Mouse (Mus musculus) macrophage (primary cell): ENCODE results near the gene Grik4. TPM values are rescaled to one million over a fixed set of nuclear protein-coding genes. Genes with fewer than 3 reads are reported as not detected.
"Not testable (repeated sequence)": the region's sequence is repeated elsewhere in the genome, so short reads cannot be mapped to it uniquely, and the experiment has no call there.

Experiments
- H3K27ac ChIP-seq: fragments of 350-480 bp; formaldehyde crosslinking; 2 replicates; pipeline ENCODE4 v1.9.0; 2021
- H3K36me3 ChIP-seq: fragments of 350-480 bp; formaldehyde crosslinking; 2 replicates; pipeline ENCODE4 v1.9.0; 2021; ENCODE audit errors: inconsistent target
- H3K4me3 ChIP-seq: fragments of 350-480 bp; formaldehyde crosslinking; 2 replicates; pipeline ENCODE4 v1.9.0; 2021; ENCODE audit errors: inconsistent target
- H3K79me2 ChIP-seq: fragments of 350-480 bp; formaldehyde crosslinking; 2 replicates; pipeline ENCODE4 v1.9.0; 2021; ENCODE audit errors: inconsistent target
- WGBS: methylation state at CpG from one replicate; pipeline ENCODE4 v1.1.7; 2026; ENCODE audit warnings: inconsistent platforms; ENCODE audit not compliant: missing documents; 5-methylcytosine and 5-hydroxymethylcytosine counted together
- polyA plus RNA-seq: library from polyadenylated mRNA; stranded (reverse); fragments of 250-400 nt; gene quantifications from 3 replicates; pipeline ENCODE4 v1.2.4, GENCODE M21; 2018; ENCODE audit warnings: inconsistent platforms
- total RNA-seq, 78 experiments: library from RNA; depleted of rRNA; stranded (reverse); fragments of 250-400 nt; gene quantifications; 1 replicate in 9 of 78; 2 replicates in 24 of 78; 3 replicates in 43 of 78; 4 replicates in 2 of 78; pipeline ENCODE4 v1.2.4; 2018; ENCODE audit warnings: inconsistent platforms in 56 of 78

Gene Grik4
- under 1 TPM in 10 of 26 experiments, not detected in 16; 0.12 to 0.61 (median 0.25) TPM for total RNA-seq (2018; cell fraction: chromatin; rRNA removed)
- total RNA-seq (2018; cell fraction: cytosol; rRNA removed): under 1 TPM in 2 of 26 experiments, not detected in 24; 0.05 TPM
- total RNA-seq (2018; cell fraction: nucleus; rRNA removed): under 1 TPM in 7 of 26 experiments, not detected in 19; 0.12 to 0.33 (median 0.17) TPM
- not detected in 3 replicates for polyA plus RNA-seq

GRCm38 (mm10) chr9:42943781-42944535, at the start of gene Grik4:
Gene Grik4, minus strand, starts transcription at chr9:42944493.
- no peaks in the 10 kb centered on the region for H3K79me2 ChIP-seq
- WGBS: 3% methylated on average over 46 of the region's 68 CpGs
- H3K27ac ChIP-seq: no peak within 1 kb of the TSS
- H3K4me3 ChIP-seq: no peak within 1 kb of the TSS
- no peaks in the 10 kb centered on the region for H3K36me3 ChIP-seq

- Histone ChIP-seq H3K4me3 (no peak overlapping the region), H3K79me2 (no peaks in the 10 kb centered on the region), H3K36me3 (no peaks in the 10 kb centered on the region), H3K27ac (no peak overlapping the region)
- WGBS: 100% methylated on average over 4 of the region's 4 CpGs
Measured at GRCm38 (mm10) chr9:42993659-42994058, 49.4 kb upstream of the Grik4 start.

- WGBS: 97% methylated on average over 4 of the region's 4 CpGs
- Histone ChIP-seq H3K27ac (no peak overlapping the region), H3K79me2 (no peaks in the 10 kb centered on the region), H3K4me3 (no peak overlapping the region), H3K36me3 (no peaks in the 10 kb centered on the region)
Measured at GRCm38 (mm10) chr9:42987988-42988387, 43.7 kb upstream of the Grik4 start.

- WGBS: 88% methylated on average over 11 of the region's 11 CpGs
- Histone ChIP-seq H3K36me3 (no peaks in the 10 kb centered on the region), H3K27ac (no peak overlapping the region), H3K79me2 (no peaks in the 10 kb centered on the region), H3K4me3 (no peak overlapping the region)
Measured at GRCm38 (mm10) chr9:42968894-42969521, 24.7 kb upstream of the Grik4 start.

- whole genome bisulfite sequencing: 96% methylated on average over 9 of the region's 9 CpGs
Measured at GRCm38 (mm10) chr9:42967731-42968130, 23.4 kb upstream of the Grik4 start.

GRCm38 (mm10) chr9:42964809-42965208, 20.5 kb upstream of the Grik4 start:
- H3K79me2 ChIP-seq, H3K36me3 ChIP-seq, H3K27ac ChIP-seq, H3K4me3 ChIP-seq: not testable (repeated sequence)
- 100% methylated on average over 2 of the region's 3 CpGs for WGBS

More at GRCm38 (mm10) chr9:42967731-42968130, 23.4 kb upstream of the Grik4 start:
- no peaks in the 10 kb centered on the region for H3K79me2 ChIP-seq
- no peak overlapping the region for H3K27ac ChIP-seq
- H3K4me3 ChIP-seq: no peak overlapping the region
- no peaks in the 10 kb centered on the region for H3K36me3 ChIP-seq

- 92% methylated on average over 8 of the region's 12 CpGs for WGBS
- Histone ChIP-seq H3K79me2 (no peaks in the 10 kb centered on the region), H3K27ac (no peak overlapping the region), H3K4me3 (no peak overlapping the region), H3K36me3 (no peaks in the 10 kb centered on the region)
Measured at GRCm38 (mm10) chr9:42964366-42964765, 20.1 kb upstream of the Grik4 start.

- H3K27ac ChIP-seq: no peak overlapping the region
- H3K36me3 ChIP-seq: no peaks in the 10 kb centered on the region
- no peaks in the 10 kb centered on the region for H3K79me2 ChIP-seq
- no peak overlapping the region for H3K4me3 ChIP-seq
- WGBS: 93% methylated on average over 6 of the region's 6 CpGs
Measured at GRCm38 (mm10) chr9:42962506-42962905, 18.2 kb upstream of the Grik4 start.

- no peaks in the 10 kb centered on the region for H3K79me2 ChIP-seq
- no peaks in the 10 kb centered on the region for H3K36me3 ChIP-seq
- 73% methylated on average over 7 of the region's 7 CpGs for WGBS
- H3K4me3 ChIP-seq: no peak overlapping the region
- H3K27ac ChIP-seq: no peak overlapping the region
Measured at GRCm38 (mm10) chr9:42958401-42958800, 14.1 kb upstream of the Grik4 start.

- no peak overlapping the region for H3K27ac ChIP-seq
- H3K4me3 ChIP-seq: no peak overlapping the region
- WGBS: 56% methylated on average over 1 of the region's 1 CpGs
- H3K36me3 ChIP-seq: no peaks in the 10 kb centered on the region
- H3K79me2 ChIP-seq: no peaks in the 10 kb centered on the region
Measured at GRCm38 (mm10) chr9:42948381-42948780, 4.1 kb upstream of the Grik4 start.

- no peak overlapping the region for H3K27ac ChIP-seq
- no peak overlapping the region for H3K4me3 ChIP-seq
- 22% methylated on average over 7 of the region's 7 CpGs for WGBS
- H3K36me3 ChIP-seq: no peaks in the 10 kb centered on the region
- H3K79me2 ChIP-seq: no peaks in the 10 kb centered on the region
Measured at GRCm38 (mm10) chr9:42945174-42945573, 881 bp upstream of the Grik4 start.

GRCm38 (mm10) chr9:42944536-42945006, 278 bp upstream of the Grik4 start:
- H3K4me3 ChIP-seq: no peak overlapping the region
- no peaks in the 10 kb centered on the region for H3K36me3 ChIP-seq
- H3K79me2 ChIP-seq: no peaks in the 10 kb centered on the region
- 0% methylated on average over 50 of the region's 52 CpGs for WGBS
- H3K27ac ChIP-seq: no peak overlapping the region

- no peaks in the 10 kb centered on the region for H3K79me2 ChIP-seq
- WGBS: 24% methylated on average over 9 of the region's 9 CpGs
- no peak overlapping the region for H3K4me3 ChIP-seq
- H3K36me3 ChIP-seq: no peaks in the 10 kb centered on the region
- H3K27ac ChIP-seq: no peak overlapping the region
Measured at GRCm38 (mm10) chr9:42943057-42943529, 1.2 kb downstream of the Grik4 start.

- Histone ChIP-seq H3K4me3 (no peak overlapping the region), H3K36me3 (no peaks in the 10 kb centered on the region), H3K79me2 (no peaks in the 10 kb centered on the region), H3K27ac (no peak overlapping the region)
- WGBS: 61% methylated on average over 4 of the region's 4 CpGs
Measured at GRCm38 (mm10) chr9:42942148-42942547, 2.1 kb downstream of the Grik4 start.

GRCm38 (mm10) chr9:42932146-42932545, 12.1 kb downstream of the Grik4 start:
- 48% methylated on average over 7 of the region's 7 CpGs for WGBS
- Histone ChIP-seq H3K27ac (no peak overlapping the region), H3K79me2 (no peaks in the 10 kb centered on the region), H3K4me3 (no peak overlapping the region), H3K36me3 (no peaks in the 10 kb centered on the region)
